Mouse (Mus musculus) limb, embryonic 15.5 days (tissue): ENCODE results near the gene Tm6sf1. TPM values are rescaled to one million over a fixed set of nuclear protein-coding genes. Genes with fewer than 3 reads are reported as not detected.

Experiments
- ATAC-seq: fragments of 200-750 bp; cut with Nextera tagmentation; 2 replicates; pipeline ENCODE4 v1.8.0; 2017; ENCODE audit warnings: low read depth, moderate TSS enrichment; ENCODE audit not compliant: insufficient number of reproducible peaks, low FRiP score, low TSS enrichment
- H3K27ac ChIP-seq: fragments of 300-500 bp; sonication (generic); 2 replicates; pipeline ENCODE4 v1.5.1; 2015; ENCODE audit warnings: moderate library complexity, mild to moderate bottlenecking, inconsistent platforms
- H3K27me3 ChIP-seq: fragments of 300-500 bp; sonication (generic); 2 replicates; pipeline ENCODE4 v1.6.1; 2015; ENCODE audit warnings: inconsistent platforms
- H3K36me3 ChIP-seq: fragments of 300-500 bp; sonication (generic); 2 replicates; pipeline ENCODE4 v1.6.1; 2015; ENCODE audit warnings: inconsistent platforms
- H3K4me1 ChIP-seq: fragments of 300-500 bp; sonication (generic); 2 replicates; pipeline ENCODE4 v1.6.1; 2015; ENCODE audit warnings: inconsistent platforms
- H3K4me2 ChIP-seq: fragments of 300-500 bp; sonication (generic); 2 replicates; pipeline ENCODE4 v1.6.1; 2015; ENCODE audit warnings: mild to moderate bottlenecking, inconsistent platforms
- H3K4me3 ChIP-seq: fragments of 300-500 bp; sonication (generic); 2 replicates; pipeline ENCODE4 v1.5.1; 2015; ENCODE audit warnings: mild to moderate bottlenecking, inconsistent platforms
- H3K9ac ChIP-seq: fragments of 300-500 bp; sonication (generic); 2 replicates; pipeline ENCODE4 v1.6.1; 2015; ENCODE audit warnings: inconsistent platforms
- H3K9me3 ChIP-seq: fragments of 300-500 bp; sonication (generic); 2 replicates; pipeline ENCODE4 v1.6.1; 2016; ENCODE audit warnings: inconsistent platforms
- WGBS: fragments of 180-500 bp; shearing (Covaris S2); methylation state at CpG from one replicate; pipeline ENCODE4 v1.1.7; 2015; 5-methylcytosine and 5-hydroxymethylcytosine counted together
- polyA plus RNA-seq: library from polyadenylated mRNA; unstranded; fragments of >200 nt; fragmentation: Nextera tagmentation; extraction: Ambion mirVana; gene quantifications from 2 replicates; pipeline ENCODE4 v1.2.1, GENCODE M21; 2015

Tm6sf1 gene
- polyA plus RNA-seq, 1 experiment from 2014 or later: 16.6 TPM

GRCm38 (mm10) chr7:81904926-81905325 is 46.1 kb downstream of the Tm6sf1 start:
- no peak overlapping the region for H3K9ac ChIP-seq
- no peak overlapping the region for H3K27ac ChIP-seq
- H3K4me1 ChIP-seq: no peaks in the 10 kb centered on the region
- no peak overlapping the region for H3K4me2 ChIP-seq
- H3K4me3 ChIP-seq: no peak overlapping the region
- H3K9me3 ChIP-seq: no peaks in the 10 kb centered on the region
- WGBS: 80% methylated on average over 2 of the region's 2 CpGs
- no peaks in the 10 kb centered on the region for H3K36me3 ChIP-seq
- H3K27me3 ChIP-seq: no peaks in the 10 kb centered on the region
- ATAC-seq: no peak

- ATAC-seq: no peak
- Histone ChIP-seq H3K36me3 (no peaks in the 10 kb centered on the region), H3K27me3 (no peaks in the 10 kb centered on the region), H3K9me3 (no peaks in the 10 kb centered on the region), H3K4me1 (no peaks in the 10 kb centered on the region), H3K4me3 (no peak overlapping the region), H3K27ac (no peak overlapping the region), H3K9ac (no peak overlapping the region), H3K4me2 (no peak overlapping the region)
- WGBS: 21% methylated on average over 5 of the region's 5 CpGs
Observed at GRCm38 (mm10) chr7:81918316-81918715, 59.5 kb downstream of the Tm6sf1 start.

- H3K27ac ChIP-seq: no peak overlapping the region
- no peak for ATAC-seq
- no peaks in the 10 kb centered on the region for H3K36me3 ChIP-seq
- WGBS: 89% methylated on average over 4 of the region's 4 CpGs
- H3K4me3 ChIP-seq: no peak overlapping the region
- no peaks in the 10 kb centered on the region for H3K27me3 ChIP-seq
- H3K4me2 ChIP-seq: no peak overlapping the region
- no peaks in the 10 kb centered on the region for H3K4me1 ChIP-seq
- no peak overlapping the region for H3K9ac ChIP-seq
- no peaks in the 10 kb centered on the region for H3K9me3 ChIP-seq
Observed at GRCm38 (mm10) chr7:81920314-81920713, 61.5 kb downstream of the Tm6sf1 start.

- ATAC-seq: no peak
- 67% methylated on average over 1 of the region's 1 CpGs for WGBS
- H3K9ac ChIP-seq: no peak overlapping the region
- H3K27me3 ChIP-seq: no peaks in the 10 kb centered on the region
- no peaks in the 10 kb centered on the region for H3K9me3 ChIP-seq
- H3K4me2 ChIP-seq: no peak overlapping the region
- H3K4me1 ChIP-seq: no peaks in the 10 kb centered on the region
- H3K27ac ChIP-seq: no peak overlapping the region
- no peak overlapping the region for H3K4me3 ChIP-seq
- no peaks in the 10 kb centered on the region for H3K36me3 ChIP-seq
Observed at GRCm38 (mm10) chr7:81921379-81921952, 62.7 kb downstream of the Tm6sf1 start.

DNA sequence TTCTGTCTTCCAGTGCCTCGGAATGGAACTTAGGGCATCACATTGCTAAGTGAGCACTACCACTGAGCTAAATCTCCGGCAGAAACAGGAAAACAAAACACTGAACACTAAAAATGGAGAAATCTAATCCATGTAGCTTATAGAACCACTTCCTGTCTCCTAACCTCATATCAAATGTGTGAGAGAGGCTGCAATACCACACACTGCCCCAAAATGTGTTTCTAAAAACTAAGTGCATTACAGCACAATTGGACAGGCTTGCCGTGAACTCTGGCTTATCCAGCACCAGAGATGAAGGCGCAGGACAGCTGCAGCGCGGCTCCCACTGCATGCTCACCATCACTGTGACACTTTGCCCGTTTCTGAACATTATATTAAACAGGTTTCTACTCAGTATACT is 70.2 kb downstream of the Tm6sf1 start:
- 70% methylated on average over 7 of the region's 7 CpGs for WGBS

GRCm38 (mm10) chr7:81932521-81933045 is 73.8 kb downstream of the Tm6sf1 start:
- peak overlapping the region; percentile 61 for H3K4me3 ChIP-seq
- no peaks in the 10 kb centered on the region for H3K9me3 ChIP-seq
- H3K27ac ChIP-seq: no peak overlapping the region
- H3K36me3 ChIP-seq: no peaks in the 10 kb centered on the region
- 0 out of 2 replicates have a peak overlapping the region, but pooled peaks have one; percentile 92 for H3K9ac ChIP-seq
- no peak for ATAC-seq
- H3K4me1 ChIP-seq: peaks cover 7% of the 10 kb centered on the region; the same call in 1 of the 2 replicates
- peak overlapping the region; percentile 80 for H3K4me2 ChIP-seq
- WGBS: 18% methylated on average over 5 of the region's 5 CpGs
- no peaks in the 10 kb centered on the region for H3K27me3 ChIP-seq

More for the DNA sequence above, 70.2 kb downstream of the Tm6sf1 start:
- peaks cover 4% of the 10 kb centered on the region; the same call in 1 of the 2 replicates for H3K4me1 ChIP-seq
- no peak overlapping the region for H3K9ac ChIP-seq
- no peaks in the 10 kb centered on the region for H3K36me3 ChIP-seq
- ATAC-seq: no peak
- H3K27ac ChIP-seq: no peak overlapping the region
- H3K9me3 ChIP-seq: no peaks in the 10 kb centered on the region
- no peak overlapping the region for H3K4me3 ChIP-seq
- no peaks in the 10 kb centered on the region for H3K27me3 ChIP-seq
- H3K4me2 ChIP-seq: no peak overlapping the region

GRCm38 (mm10) chr7:81933061-81933600 is 74.3 kb downstream of the Tm6sf1 start:
- Histone ChIP-seq H3K36me3 (no peaks in the 10 kb centered on the region), H3K4me1 (peaks cover 7% of the 10 kb centered on the region; the same call in 1 of the 2 replicates), H3K9ac (peak overlapping the region; percentile 92), H3K27me3 (no peaks in the 10 kb centered on the region), H3K27ac (peak overlapping the region; percentile 93), H3K4me2 (peak overlapping the region; percentile 80), H3K9me3 (no peaks in the 10 kb centered on the region), H3K4me3 (peak overlapping the region; percentile 61)
- 3% methylated on average over 23 of the region's 23 CpGs for WGBS
- peak; percentile 32; the same call in 1 of the 2 replicates for ATAC-seq

DNA sequence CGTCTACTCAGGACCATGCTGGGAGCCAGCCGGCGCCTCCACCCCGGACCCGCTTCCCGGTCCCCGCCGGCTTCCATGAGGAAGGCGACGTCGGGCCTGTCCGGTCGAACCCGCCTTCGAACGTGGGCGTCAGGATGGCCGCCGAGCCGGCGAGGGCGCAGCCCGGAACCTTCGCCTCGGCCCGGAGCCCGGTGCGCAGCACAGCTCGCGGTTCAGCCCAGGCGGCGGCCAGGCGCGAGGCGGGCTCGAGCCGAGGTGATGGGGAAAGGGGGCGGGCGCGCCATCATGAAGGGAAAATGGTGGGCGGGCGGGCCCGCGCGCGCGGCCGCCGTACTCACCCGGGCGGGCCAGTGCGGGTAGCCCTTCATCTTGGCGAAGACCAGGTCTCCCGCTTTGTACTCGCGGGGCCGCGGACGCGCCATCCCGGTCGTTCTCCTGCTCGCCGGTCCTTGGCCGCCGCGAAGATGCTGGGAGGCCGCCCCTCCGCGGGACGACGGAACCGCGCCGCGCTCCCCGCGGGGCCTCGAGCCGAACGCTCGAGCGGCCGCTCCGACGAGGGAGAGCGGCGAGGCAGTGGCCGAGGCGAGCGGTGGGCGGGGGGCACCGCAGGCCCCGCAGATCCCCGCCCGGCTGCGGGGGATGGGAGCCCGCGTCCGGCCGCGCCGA is 74.9 kb downstream of the Tm6sf1 start:
- H3K27ac ChIP-seq: peak overlapping the region; percentile 93
- no peaks in the 10 kb centered on the region for H3K27me3 ChIP-seq
- no peaks in the 10 kb centered on the region for H3K36me3 ChIP-seq
- H3K4me3 ChIP-seq: peak overlapping the region; percentile 61
- H3K4me1 ChIP-seq: peaks cover 7% of the 10 kb centered on the region; the same call in 1 of the 2 replicates
- peak overlapping the region; percentile 92 for H3K9ac ChIP-seq
- peak overlapping the region; percentile 80 for H3K4me2 ChIP-seq
- peak; percentile 65 for ATAC-seq
- H3K9me3 ChIP-seq: no peaks in the 10 kb centered on the region
- under 1% methylated on average over 91 of the region's 103 CpGs for WGBS

Other genes with a start within 250 kb of the Tm6sf1 start
- gene Homer2, start 151.5 kb upstream of the Tm6sf1 start, polyA plus RNA-seq: 20.7 and 20.8 TPM in 2 replicates
- 103 and 112 TPM in 2 replicates for gene Ramac, start 96.1 kb upstream of the Tm6sf1 start, polyA plus RNA-seq
- 57.0 and 64.8 TPM in 2 replicates for gene 3110040N11Rik, start 69.5 kb upstream of the Tm6sf1 start, polyA plus RNA-seq
- gene Btbd1, start 29.6 kb upstream of the Tm6sf1 start, polyA plus RNA-seq: 55.0 and 61.9 TPM in 2 replicates
- not detected in 2 replicates for gene Gm10160, start 3.2 kb upstream of the Tm6sf1 start, polyA plus RNA-seq
- gene Hdgfl3, start 75.5 kb downstream of the Tm6sf1 start, polyA plus RNA-seq: 11.8 and 14.0 TPM in 2 replicates
- gene Bnc1, start 133.3 kb downstream of the Tm6sf1 start, polyA plus RNA-seq: 0.76 and 1.1 TPM in 2 replicates